Mouse (Mus musculus) layer of hippocampus, postnatal 25 days (tissue): ENCODE results near the gene Cdh6. TPM values are rescaled to one million over a fixed set of nuclear protein-coding genes. Genes with fewer than 3 reads are reported as not detected.

ENCODE experiments used
- DNase-seq, 2 experiments: peaks; one replicate each; pipeline ENCODE4 v3.0.0; 2022; ENCODE audit warnings: mixed read lengths in 2 of 2, low spot score in 1 of 2; ENCODE audit errors: extremely low spot score in 1 of 2
- total RNA-seq, 2 experiments: library from RNA; stranded (reverse); gene quantifications; 2 replicates each; pipeline ENCODE4 v1.2.3; 2021

Gene Cdh6
- total RNA-seq, 2 experiments from 2014 or later: 6.2 to 7.3 TPM

- DNase-seq: no peak
Measured at GRCm38 (mm10) chr15:13165094-13165885, 8.2 kb downstream of the Cdh6 start.

GRCm38 (mm10) chr15:13155820-13156219 lies 17.7 kb downstream of the Cdh6 start:
- DNase-seq: no peak

- DNase-seq: no peak
Measured at GRCm38 (mm10) chr15:13155418-13155817, 18.1 kb downstream of the Cdh6 start.

GRCm38 (mm10) chr15:13141983-13142382 lies 31.5 kb downstream of the Cdh6 start:
- DNase-seq: no peak

GRCm38 (mm10) chr15:13139662-13140061 lies 33.8 kb downstream of the Cdh6 start:
- DNase-seq: no peak

- DNase-seq: no peak
Measured at GRCm38 (mm10) chr15:13137166-13137565, 36.3 kb downstream of the Cdh6 start.

GRCm38 (mm10) chr15:13134086-13134485 lies 39.4 kb downstream of the Cdh6 start:
- no peak for DNase-seq

- no peak for DNase-seq
Measured at GRCm38 (mm10) chr15:13133370-13133769, 40.1 kb downstream of the Cdh6 start.

GRCm38 (mm10) chr15:13132493-13132892 lies 41.0 kb downstream of the Cdh6 start:
- no peak for DNase-seq

GRCm38 (mm10) chr15:13130246-13130645 lies 43.2 kb downstream of the Cdh6 start:
- DNase-seq: no peak

- DNase-seq: no peak
Measured at GRCm38 (mm10) chr15:13100341-13100740, 73.1 kb downstream of the Cdh6 start.

- no peak for DNase-seq
Measured at GRCm38 (mm10) chr15:13097861-13098260, 75.6 kb downstream of the Cdh6 start.

GRCm38 (mm10) chr15:13095406-13095805 lies 78.1 kb downstream of the Cdh6 start:
- DNase-seq: no peak

GRCm38 (mm10) chr15:13094881-13095256 lies 78.6 kb downstream of the Cdh6 start:
- DNase-seq: no peak

- DNase-seq: no peak
Measured at GRCm38 (mm10) chr15:13093954-13094880, 79.3 kb downstream of the Cdh6 start.

GRCm38 (mm10) chr15:13092064-13092463 lies 81.4 kb downstream of the Cdh6 start:
- DNase-seq: no peak

GRCm38 (mm10) chr15:13088504-13089058 lies 84.9 kb downstream of the Cdh6 start:
- DNase-seq: peak; percentile 54 to 80

GRCm38 (mm10) chr15:13084746-13085145 lies 88.7 kb downstream of the Cdh6 start:
- DNase-seq: no peak

- DNase-seq: no peak
Measured at GRCm38 (mm10) chr15:13076908-13077669, 96.4 kb downstream of the Cdh6 start.

- DNase-seq: no peak
Measured at GRCm38 (mm10) chr15:13074047-13074446, 99.4 kb downstream of the Cdh6 start.

GRCm38 (mm10) chr15:13068213-13068516 lies 105.3 kb downstream of the Cdh6 start:
- no peak for DNase-seq
